In genomic region chr1:88456451-88457072, GRCm38 (mm10) we compare ENCODE assay signal across 8 mouse cellular contexts. TPM values are rescaled to one million over a fixed set of nuclear protein-coding genes. Genes with fewer than 3 reads are reported as not detected.
DNase-seq lines count a peak whose midpoint lies in the region; ATAC-seq and TF ChIP-seq lines count a peak whose summit lies in the region.

No protein-coding gene starts in this region.

- peak; percentile 71 for ATAC-seq in embryonic facial prominence, embryonic 12.5 days (ENCODE audit: insufficient number of reproducible peaks, insufficient read depth, low FRiP score, low TSS enrichment)
- ATAC-seq in midbrain, embryonic 15.5 days (replicated peaks), result peak; percentile 61

- WGBS in embryonic facial prominence, embryonic 12.5 days, result 49% methylated on average over 14 of the region's 14 CpGs
- 56% methylated on average over 14 of the region's 14 CpGs for WGBS in limb, embryonic 10.5 days
- 50% methylated on average over 14 of the region's 14 CpGs for WGBS in midbrain, embryonic 15.5 days
- 71% methylated on average over 14 of the region's 14 CpGs for WGBS in spleen, adult 2 months

- H3K4me3 ChIP-seq in embryonic facial prominence, embryonic 12.5 days, result no peak overlapping the region
- no peak overlapping the region for H3K4me3 ChIP-seq in limb, embryonic 10.5 days
- no peak overlapping the region for H3K4me3 ChIP-seq in midbrain, embryonic 15.5 days
- H3K4me3 ChIP-seq in spleen, adult 2 months (ENCODE audit: extremely low read depth, insufficient read depth, insufficient read length), result no peak overlapping the region

- DNase-seq in 416B (ENCODE audit: low read depth), result peak; percentile 62
- DNase-seq in adrenal gland, postnatal 36 days, result peak; percentile 75 to 85
- peak; percentile 71 to 84 for DNase-seq in heart, adult 18-20 months
- peak; percentile 79 for DNase-seq in kidney, adult 18-20 months
- DNase-seq in limb, embryonic 10.5 days (ENCODE audit: low spot score), result peak; percentile 84
- peak in 1 of 2 experiments; percentile 47 for DNase-seq in spleen, adult 2 months (ENCODE audit: low read depth in 1 of 2, low spot score in 2 of 2)

- H3K27me3 ChIP-seq in embryonic facial prominence, embryonic 12.5 days, result no peaks in the 10 kb centered on the region
- no peaks in the 10 kb centered on the region for H3K27me3 ChIP-seq in limb, embryonic 10.5 days (ENCODE audit: low read depth, poor library complexity, severe bottlenecking)
- H3K27me3 ChIP-seq in midbrain, embryonic 15.5 days (replicated peaks), result no peaks in the 10 kb centered on the region
- no peaks in the 10 kb centered on the region for H3K27me3 ChIP-seq in spleen, adult 2 months (ENCODE audit: control insufficient read depth, insufficient read depth, low read length)

- H3K4me1 ChIP-seq in embryonic facial prominence, embryonic 12.5 days, result no peaks in the 10 kb centered on the region
- peaks cover 15% of the 10 kb centered on the region for H3K4me1 ChIP-seq in limb, embryonic 10.5 days
- peaks cover 14% of the 10 kb centered on the region; the same call in 1 of the 2 replicates for H3K4me1 ChIP-seq in midbrain, embryonic 15.5 days
- no peaks in the 10 kb centered on the region; the same call in 1 of the 2 replicates for H3K4me1 ChIP-seq in spleen, adult 2 months (ENCODE audit: control insufficient read depth, insufficient read depth, insufficient read length)

- H3K9me3 ChIP-seq in embryonic facial prominence, embryonic 12.5 days, result no peaks in the 10 kb centered on the region
- H3K9me3 ChIP-seq in limb, embryonic 10.5 days (replicated peaks), result no peaks in the 10 kb centered on the region
- H3K9me3 ChIP-seq in midbrain, embryonic 15.5 days, result no peaks in the 10 kb centered on the region

- no peak for TF ChIP-seq POLR2A in spleen, adult 2 months (IDR thresholded peaks at IDR 0.05; ENCODE audit: low read depth, low read length)

- no peaks in the 10 kb centered on the region for H3K36me3 ChIP-seq in embryonic facial prominence, embryonic 12.5 days
- no peaks in the 10 kb centered on the region for H3K36me3 ChIP-seq in limb, embryonic 10.5 days
- no peaks in the 10 kb centered on the region for H3K36me3 ChIP-seq in midbrain, embryonic 15.5 days (replicated peaks)
- no peaks in the 10 kb centered on the region for H3K36me3 ChIP-seq in spleen, adult 2 months (ENCODE audit: control insufficient read depth, insufficient read depth, low read length)

- no peak overlapping the region for H3K4me2 ChIP-seq in embryonic facial prominence, embryonic 12.5 days (replicated peaks)
- H3K4me2 ChIP-seq in midbrain, embryonic 15.5 days, result no peak overlapping the region

- no peak overlapping the region for H3K9ac ChIP-seq in embryonic facial prominence, embryonic 12.5 days
- H3K9ac ChIP-seq in midbrain, embryonic 15.5 days, result no peak overlapping the region

- peak; percentile 55; the same call in 1 of the 2 replicates for TF ChIP-seq CTCF in spleen, adult 2 months (IDR thresholded peaks at IDR 0.05; ENCODE audit: extremely low read depth, insufficient read depth, insufficient read length, insufficient replicate concordance)

- H3K27ac ChIP-seq in embryonic facial prominence, embryonic 12.5 days, result no peak overlapping the region
- H3K27ac ChIP-seq in limb, embryonic 10.5 days, result no peak overlapping the region
- H3K27ac ChIP-seq in midbrain, embryonic 15.5 days, result no peak overlapping the region
- no peak overlapping the region for H3K27ac ChIP-seq in spleen, adult 2 months (ENCODE audit: insufficient read depth, low read length)

RNA-seq across cellular contexts. Expression of gene Spp2, which starts 49.8 kb away (rescaled TPM):
- not detected for total RNA-seq in adrenal gland, postnatal 36 days (2021)
- polyA plus RNA-seq in embryonic facial prominence, embryonic 12.5 days (2016; fragmentation: Nextera tagmentation; extraction: Ambion mirVana), result not detected in 2 replicates
- total RNA-seq in heart, adult 18-20 months (2021), result not detected
- not detected in 2 replicates for polyA plus RNA-seq in limb, embryonic 10.5 days (2016; fragmentation: Nextera tagmentation; extraction: Ambion mirVana)
- polyA plus RNA-seq in midbrain, embryonic 15.5 days (2015; fragmentation: Nextera tagmentation; extraction: Ambion mirVana), result 0.69 and 0.77 TPM in 2 replicates
- 0.37 TPM in 1 of 2 replicates, not detected in the other for polyA plus RNA-seq in spleen, adult 2 months (2012; rRNA removed)

RNA-seq across cellular contexts. Expression of gene Glrp1, which starts 53.3 kb away (rescaled TPM):
- not detected for total RNA-seq in adrenal gland, postnatal 36 days (2021)
- not detected in 2 replicates for polyA plus RNA-seq in embryonic facial prominence, embryonic 12.5 days (2016; fragmentation: Nextera tagmentation; extraction: Ambion mirVana)
- total RNA-seq in heart, adult 18-20 months (2021), result under 1 TPM in 1 of 2 experiments, not detected in 1; 0.17 TPM
- polyA plus RNA-seq in limb, embryonic 10.5 days (2016; fragmentation: Nextera tagmentation; extraction: Ambion mirVana), result not detected in 2 replicates
- not detected in 2 replicates for polyA plus RNA-seq in midbrain, embryonic 15.5 days (2015; fragmentation: Nextera tagmentation; extraction: Ambion mirVana)
- polyA plus RNA-seq in spleen, adult 2 months (2012; rRNA removed), result not detected in 2 replicates
